Mouse (Mus musculus): ENCODE data around the gene Cyp4f39. TPM values are rescaled to one million over a fixed set of nuclear protein-coding genes. Genes with fewer than 3 reads are reported as not detected.
"Not testable (repeated sequence)": the region's sequence is repeated elsewhere in the genome, so short reads cannot be mapped to it uniquely, and the experiment has no call there.

Gene Cyp4f39
- total RNA-seq, 4 experiments from 2014 or later = not detected

DNA sequence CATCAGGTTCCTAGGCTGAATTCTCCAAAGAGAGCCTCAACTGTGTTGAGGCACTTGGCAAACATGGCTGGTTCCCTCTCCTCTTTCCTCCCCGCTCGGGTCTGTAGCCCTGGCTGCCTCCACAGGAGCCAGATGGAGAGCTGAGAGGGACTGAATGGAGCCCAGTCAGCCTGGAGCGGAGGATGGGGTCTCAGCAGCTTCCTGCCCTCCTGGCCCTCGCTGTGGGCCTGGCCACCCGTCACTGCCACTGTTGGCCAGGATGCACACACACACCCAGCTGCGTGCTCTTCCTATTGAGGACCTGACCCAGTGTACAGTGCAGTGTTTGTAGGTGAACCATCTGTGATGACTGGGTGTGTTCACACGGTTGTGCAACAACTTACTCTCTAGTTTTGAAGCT is 19.7 kb downstream of the Cyp4f39 start:
- DNase-seq (ENCODE audit: low spot score in 2 of 2) = no peak

DNA sequence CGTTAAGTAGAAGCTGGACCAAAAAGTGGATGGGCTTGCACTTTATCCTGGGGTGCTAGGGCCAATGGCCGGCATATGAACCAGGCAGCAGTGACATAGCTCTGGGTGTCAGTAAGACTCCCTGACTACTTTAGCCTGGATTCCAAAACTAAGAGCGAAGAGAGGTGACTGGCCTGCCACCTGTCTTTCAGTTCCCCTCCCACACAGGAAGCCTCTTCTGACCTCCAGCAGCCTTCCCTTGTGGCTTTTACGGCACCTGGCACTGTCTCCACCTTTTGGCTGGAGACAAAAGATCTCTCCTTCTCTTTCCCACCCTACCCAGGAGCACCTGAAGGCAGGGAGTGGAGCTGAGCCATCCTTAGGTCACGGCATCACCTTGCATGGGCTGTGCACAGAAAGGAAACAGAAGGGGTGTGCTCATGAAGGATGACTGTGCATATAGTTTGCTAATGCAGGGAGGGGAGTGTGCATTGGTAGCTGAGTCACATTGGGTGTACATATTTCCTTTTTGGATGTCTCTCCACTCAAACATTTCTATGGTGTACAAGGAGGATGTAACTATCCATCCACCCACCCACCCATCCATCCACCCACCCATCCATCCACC is 22.5 kb downstream of the Cyp4f39 start:
- DNase-seq (ENCODE audit: low spot score in 2 of 2) = no peak

DNA sequence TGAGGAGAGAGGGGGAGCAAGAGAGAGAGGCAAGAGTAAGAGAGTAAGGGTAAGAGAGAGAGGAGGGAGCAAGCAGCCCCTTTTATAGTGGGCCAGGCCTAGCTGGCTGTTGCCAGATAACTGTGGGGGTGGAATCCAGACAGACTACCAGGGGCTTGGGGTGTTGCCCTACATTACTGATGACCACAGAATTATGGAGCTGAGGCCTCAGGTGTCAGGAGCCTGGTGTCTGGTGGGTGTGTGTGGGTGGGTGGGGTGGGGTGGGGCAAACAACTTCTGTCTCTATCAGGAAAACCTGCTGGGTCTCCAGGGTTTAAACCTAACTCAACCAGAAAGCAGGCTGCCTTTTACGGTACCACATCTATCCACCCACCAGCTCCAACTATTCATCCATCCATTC is 24.7 kb downstream of the Cyp4f39 start:
- no peak for DNase-seq (ENCODE audit: low spot score in 2 of 2)

DNA sequence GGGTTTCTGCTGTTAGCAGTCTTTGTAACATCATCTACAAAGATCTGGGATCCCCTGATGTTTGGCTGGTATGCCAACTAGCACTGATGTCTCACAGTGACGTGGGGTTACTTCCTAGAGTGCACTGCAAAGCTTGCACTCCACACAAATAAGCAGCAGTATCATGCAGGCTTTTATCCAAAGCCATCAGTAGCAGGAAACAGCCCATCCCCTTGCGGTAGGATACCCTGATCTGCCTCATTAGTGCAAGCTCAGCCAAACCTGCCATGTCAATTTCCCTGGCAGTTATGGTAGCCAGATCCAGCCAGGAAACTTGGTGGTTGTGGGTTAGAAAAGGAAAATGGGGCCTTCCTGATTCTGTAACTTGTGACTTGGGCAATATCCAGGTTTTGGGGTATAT is 26.2 kb downstream of the Cyp4f39 start:
- no peak for DNase-seq (ENCODE audit: low spot score in 2 of 2)

DNA sequence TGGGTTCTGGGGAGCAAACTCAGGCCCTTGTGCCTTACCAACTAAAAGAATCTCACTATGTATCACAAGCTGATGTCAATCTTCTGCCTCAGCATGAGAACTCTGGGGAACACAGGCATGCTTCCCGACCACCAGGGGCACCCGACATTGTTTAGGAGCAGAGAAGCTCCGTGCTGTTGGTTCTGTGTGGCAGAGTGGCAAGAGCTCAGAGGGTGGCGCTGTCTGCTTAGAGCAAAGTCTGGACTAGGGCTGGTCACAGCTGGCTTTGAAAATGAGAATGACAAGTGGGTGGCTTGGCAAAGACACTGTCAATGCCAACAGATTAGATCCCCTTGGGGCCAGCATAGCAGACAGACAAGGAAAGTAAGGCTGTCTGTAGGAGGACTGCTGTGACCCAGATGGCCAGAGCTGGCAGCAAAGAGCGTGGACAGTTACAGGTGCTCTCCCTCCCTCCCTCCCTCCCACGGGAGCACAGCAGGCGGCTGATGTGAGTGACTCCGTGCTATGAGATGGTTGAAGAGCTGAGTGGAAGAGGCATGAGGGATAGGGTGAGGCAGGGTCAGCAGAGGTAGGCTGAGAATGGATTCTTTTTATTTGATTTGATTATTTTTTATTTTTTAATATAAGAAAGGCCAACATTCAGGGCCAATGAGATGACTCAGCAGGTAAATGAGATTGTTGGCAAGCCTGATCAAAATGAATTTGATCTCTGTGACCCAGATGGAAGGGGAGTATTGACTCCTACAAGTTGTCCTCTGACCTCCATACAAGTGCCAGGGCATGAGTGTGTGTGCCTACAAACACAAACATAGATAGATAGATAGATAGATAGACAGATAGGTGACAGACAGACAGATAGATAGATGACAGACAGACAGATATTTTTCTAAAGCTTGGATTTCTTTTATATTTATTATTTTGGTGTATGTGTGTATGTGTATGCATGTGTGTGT is 27.3 kb downstream of the Cyp4f39 start:
- no peak for DNase-seq (ENCODE audit: low spot score in 2 of 2)

DNA sequence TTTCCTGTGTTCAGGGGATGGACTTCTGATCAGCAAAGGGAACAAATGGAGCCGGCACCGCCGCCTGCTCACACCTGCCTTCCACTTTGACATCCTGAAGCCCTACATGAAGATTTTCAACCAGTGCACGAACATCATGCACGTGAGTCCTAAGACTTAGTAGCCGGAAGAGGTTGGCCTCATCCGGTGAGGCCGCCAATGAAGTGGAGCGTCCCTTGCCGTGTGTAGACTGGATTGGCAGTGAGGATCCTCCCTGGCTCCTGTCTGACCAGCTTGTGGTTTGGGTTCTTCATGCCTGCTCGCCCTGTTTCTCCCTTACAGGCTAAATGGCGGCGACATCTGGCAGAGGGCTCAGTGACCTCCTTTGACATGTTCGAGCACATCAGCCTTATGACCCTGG is 29.2 kb downstream of the Cyp4f39 start:
- DNase-seq (ENCODE audit: low spot score in 2 of 2) = no peak

DNA sequence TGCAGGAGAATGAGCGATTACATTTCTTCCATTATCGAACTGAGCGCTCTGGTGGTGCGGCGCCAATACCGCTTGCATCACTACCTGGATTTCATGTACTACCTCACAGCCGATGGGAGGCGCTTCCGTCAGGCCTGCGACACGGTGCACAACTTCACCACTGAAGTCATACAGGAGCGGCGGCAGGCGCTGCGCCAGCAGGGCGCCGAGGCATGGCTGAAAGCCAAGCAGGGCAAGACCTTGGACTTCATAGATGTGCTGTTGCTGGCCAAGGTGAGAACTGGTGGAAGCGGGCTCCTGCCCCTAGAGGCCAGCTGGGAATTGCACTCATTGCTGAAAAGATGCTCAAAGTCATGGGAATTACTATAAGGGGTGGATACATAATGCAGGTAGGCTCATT is 30.7 kb downstream of the Cyp4f39 start:
- peak; percentile 18 to 24 for DNase-seq (ENCODE audit: low spot score in 2 of 2)

DNA sequence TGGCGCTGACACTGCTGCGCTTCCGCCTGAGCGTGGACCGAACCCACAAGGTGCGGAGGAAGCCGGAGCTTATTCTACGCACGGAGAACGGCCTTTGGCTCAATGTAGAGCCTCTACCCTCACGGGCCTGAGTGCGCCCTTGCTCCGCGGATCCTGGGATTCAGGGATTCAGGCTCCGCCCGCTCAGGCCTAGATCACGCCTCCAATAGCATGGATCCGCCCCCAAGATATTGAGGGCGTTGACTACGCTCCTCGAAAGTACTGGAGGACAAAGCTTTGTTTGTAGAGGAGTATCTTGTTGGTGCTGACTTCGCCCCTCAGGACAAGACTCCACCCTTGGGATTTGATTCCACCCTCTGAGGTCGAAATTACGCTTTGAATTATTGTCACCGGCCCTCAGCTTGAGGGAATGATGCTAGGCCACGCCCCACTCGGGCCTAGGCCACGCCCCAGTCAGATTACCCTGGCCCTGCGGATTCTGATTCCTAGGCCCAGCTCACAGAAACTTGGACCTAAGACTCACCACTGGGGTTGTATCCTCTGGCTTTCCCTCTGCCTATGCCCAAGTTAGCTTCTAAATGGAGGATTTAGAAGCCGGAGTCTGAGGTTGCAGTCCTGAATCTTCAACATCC is 39.9 kb downstream of the Cyp4f39 start:
- DNase-seq (ENCODE audit: low spot score in 2 of 2) = no peak

DNA sequence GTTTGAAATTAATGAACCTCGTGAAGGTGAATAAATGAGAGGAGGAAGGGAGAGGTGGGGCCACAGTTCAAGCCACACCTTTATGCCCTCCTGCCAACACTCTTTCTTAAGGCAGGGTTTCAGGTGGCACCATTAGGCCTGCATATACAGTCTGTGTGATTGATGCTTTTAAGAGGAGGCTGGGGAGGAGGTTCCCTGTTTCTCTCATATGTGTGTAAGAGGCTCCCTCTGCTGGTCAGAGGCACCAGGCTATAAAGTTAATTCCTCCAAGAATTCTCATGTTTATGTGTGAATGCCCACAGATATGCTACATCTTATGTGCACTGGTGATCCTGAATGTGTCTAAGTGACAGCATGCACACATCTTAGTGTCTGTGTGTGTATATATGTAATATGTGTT is 42.1 kb downstream of the Cyp4f39 start:
- peak in 1 of 2 experiments; percentile 44 for DNase-seq (ENCODE audit: low spot score in 2 of 2)

DNA sequence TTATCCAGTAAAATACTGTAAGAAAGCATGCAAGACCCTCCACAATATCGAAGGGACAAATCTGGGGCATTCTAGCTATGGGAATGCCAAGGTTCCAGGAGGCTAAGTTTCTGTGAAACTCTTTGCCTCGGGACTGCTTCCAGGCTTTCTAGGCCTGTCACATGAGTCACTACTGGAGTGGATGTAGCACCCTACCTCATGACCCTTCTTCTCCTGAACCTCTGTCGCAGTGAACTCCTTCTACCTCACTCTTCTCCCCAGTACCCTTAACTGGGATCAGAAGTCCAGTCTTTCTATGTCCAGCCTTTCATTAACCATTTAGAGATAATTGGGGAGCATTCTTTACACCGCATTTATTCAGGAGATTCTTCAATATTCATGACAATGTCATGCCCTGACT is 48.0 kb downstream of the Cyp4f39 start:
- not testable (repeated sequence) for DNase-seq (ENCODE audit: low spot score in 2 of 2)

DNA sequence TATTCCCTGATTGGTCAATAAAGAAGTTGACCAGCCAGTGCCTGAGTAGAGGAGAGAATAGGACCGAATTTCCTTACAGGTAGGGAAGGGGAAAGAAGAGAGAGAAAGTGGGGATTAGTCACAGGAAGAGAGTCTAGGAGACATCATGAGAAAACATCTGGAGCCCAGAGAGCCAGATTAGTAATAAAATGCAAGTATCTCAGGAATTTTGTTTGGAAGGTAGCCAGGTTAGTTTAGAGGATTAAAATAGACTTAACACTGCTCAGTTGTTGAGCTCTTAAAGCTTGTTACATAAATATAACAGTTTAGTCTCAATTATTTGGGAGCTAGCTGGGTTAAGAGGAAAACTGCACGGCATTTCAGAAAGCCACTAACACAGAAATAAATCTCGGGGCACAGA is 48.5 kb downstream of the Cyp4f39 start:
- DNase-seq (ENCODE audit: low spot score in 2 of 2) = no peak

DNA sequence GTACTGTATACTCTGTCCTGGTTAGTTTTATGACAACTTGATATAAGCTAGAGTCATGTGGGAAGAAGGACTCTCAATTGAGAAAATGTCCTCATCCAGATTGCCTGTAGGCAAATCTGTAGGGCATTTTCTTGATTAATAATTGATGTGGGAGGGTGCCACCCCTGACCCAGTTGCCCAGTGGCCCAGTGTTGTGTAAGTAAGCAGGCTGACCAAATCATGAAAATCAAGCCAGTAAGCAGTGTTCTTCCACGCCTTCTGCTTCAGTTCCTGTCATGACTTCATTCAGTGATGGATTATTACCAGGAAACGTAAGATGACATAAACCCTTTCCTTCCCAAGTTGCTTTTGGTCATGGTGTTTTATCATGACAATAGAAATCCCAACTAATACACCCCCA is 50.6 kb downstream of the Cyp4f39 start:
- no peak for DNase-seq (ENCODE audit: low spot score in 2 of 2)

DNA sequence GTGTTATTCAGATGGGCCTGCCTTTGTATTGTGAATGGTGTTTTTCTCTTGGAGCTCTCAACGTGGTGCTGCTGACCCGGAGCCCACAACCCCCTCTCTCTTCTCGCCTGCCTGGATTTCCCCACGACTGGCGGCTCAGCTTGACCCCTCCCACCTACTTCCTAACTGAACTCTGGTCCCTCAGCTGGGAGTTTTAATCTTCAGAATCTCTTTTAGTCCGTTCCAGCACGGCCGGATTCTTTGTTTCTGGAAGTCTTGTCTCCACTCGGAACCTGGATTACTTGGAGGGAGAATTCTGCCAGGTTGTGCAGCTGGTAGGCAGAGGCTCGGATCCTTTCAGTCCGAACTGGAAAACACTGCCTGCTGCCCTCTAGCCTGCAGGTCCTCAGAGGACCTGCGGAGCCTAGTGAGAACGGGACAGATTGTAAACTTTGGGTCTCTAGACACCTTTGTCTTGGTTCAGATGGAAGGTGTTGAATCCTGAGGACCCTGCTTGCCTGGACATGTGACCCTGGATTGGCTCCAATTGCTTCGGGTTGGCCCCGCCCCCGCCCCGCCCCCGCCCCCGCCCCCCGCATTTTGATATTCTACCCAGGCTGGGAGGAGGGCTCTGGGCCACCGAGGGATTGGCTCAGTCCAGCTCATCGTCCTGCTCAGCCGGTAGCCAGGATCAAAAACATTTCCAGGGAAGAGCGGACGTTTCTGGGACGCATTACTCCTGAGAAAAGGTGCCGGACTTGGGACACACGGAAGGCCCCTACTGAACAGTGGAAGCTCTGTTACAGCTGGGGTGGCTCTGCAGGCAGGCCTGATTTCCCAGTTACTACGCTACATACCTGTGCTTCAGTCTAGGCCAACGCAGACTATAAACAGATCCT is 53.6 kb downstream of the Cyp4f39 start, which contains the start of gene Cyp4f17:
Gene Cyp4f17 (plus strand): TSS at position 200 of the 878 bp plus-strand sequence.
- no peak for DNase-seq (ENCODE audit: low spot score in 2 of 2)

DNA sequence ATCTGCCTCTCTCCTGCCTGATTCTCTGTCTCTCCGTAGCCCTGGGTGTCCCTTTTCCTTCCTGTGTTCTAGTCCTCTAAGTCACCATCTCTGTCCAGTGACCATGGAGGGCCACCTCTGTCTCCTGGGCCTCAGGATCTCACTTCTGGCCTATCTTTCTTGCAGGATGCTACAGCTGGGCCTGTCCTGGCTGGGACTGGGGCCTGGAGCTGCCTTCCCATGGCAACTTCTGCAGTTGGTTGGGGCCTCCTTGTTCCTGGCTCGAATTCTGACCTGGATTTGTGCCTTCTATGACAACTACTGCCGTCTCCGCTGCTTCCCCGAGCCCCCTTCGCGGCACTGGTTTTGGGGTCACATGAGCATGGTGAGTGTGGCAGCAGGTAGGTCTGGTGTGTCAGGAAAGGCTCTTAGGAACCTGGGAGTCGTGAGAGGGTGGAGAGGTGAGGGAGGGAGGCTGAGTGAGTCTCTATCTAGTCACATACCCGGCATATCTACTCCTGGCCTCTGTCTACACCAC is 54.3 kb downstream of the Cyp4f39 start:
- no peak for DNase-seq (ENCODE audit: low spot score in 2 of 2)

DNA sequence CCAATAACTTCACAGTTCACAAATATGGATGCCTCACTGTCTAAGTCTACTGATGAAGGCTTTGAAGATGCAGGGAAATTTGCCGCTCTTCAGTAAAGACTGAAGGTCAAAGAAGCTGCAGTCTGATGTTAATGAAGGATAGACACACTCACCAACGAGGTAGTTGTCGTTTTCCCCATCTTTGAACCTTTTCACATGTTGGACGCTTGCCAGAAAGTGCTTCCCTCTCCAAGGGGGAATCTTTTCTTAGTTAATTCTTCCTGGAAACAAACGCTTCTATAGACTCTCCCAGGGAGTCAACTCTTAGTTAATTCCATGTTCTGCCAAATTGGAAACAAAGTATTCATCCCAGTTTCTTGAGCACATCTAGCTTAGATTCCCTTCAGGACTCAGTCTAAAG is 63.6 kb downstream of the Cyp4f39 start:
- no peak for DNase-seq (ENCODE audit: low spot score in 2 of 2)

DNA sequence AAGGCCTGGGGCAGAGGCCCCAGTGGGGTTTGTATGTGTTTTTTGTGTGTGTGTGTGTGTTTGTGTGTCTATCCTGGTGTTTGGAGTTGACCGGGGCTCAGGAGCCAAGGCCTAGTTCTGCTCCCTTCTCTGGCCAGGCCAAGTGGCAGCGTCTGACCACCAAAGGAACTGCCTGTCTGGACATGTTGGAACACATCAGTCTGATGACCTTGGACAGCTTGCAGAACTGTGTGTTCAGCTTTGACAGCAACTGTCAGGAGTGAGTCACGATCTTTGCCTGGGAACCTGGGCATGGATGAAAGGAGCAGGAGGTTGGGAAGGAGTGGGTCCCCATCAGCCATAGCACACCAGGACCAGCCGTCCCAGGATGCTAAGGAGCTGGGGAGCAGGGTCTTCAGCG is 69.5 kb downstream of the Cyp4f39 start:
- DNase-seq (ENCODE audit: low spot score in 2 of 2) = no peak

DNA sequence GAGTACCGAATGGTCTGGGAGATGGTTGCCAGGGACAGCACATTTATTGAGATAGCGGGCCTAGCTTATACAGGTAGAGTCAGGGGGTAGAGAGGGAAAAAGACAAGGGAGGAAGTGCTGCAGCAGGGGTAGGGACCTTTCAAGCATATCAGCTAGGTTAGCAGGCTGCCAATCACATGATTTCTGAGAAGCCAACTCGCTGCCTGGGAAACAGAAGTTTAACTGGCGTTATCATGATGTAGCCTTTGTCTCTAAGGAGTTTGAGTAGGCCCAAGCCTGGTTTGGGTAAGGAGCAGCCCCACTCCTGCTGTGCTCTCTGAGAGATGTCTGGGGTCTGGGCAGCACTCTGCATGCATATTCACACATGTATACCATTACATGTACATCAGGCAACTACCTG is 69.9 kb downstream of the Cyp4f39 start:
- DNase-seq (ENCODE audit: low spot score in 2 of 2) = no peak

DNA sequence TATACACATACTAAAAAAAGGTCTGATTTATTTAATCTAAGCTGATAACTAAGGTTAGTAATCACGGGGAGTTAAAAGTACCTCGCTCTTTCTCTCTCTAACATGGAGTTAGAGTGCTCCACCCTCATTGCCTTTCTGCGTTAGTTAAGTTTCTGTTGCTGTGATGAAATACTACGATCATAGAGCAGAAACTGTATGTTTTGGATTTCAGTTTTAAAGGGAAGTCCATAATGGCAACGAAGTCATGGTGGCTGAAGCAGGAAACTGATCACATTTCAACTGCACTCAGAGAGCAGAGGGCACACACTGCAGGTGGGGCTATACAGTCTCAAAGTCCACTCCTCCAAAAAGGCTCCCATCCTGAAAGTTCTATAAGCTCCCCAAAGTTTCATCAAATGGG is 70.3 kb downstream of the Cyp4f39 start:
- DNase-seq (ENCODE audit: low spot score in 2 of 2) = no peak

DNA sequence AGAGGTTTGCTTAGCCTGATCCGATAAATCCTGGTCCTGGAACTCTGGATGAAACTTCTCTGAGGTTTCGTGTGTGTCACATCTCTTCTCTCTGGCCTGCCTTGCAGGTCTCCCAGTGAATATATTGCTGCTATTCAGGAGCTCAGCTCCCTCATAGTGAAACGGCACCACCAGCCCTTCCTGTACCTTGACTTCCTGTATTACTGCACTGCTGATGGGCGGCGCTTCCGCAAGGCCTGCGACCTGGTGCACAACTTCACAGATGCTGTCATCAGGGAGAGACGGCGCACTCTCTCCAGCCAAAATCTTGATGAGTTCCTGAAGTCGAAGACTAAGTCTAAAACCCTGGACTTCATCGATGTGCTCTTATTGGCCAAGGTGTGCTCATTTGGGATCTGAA is 71.4 kb downstream of the Cyp4f39 start:
- no peak for DNase-seq (ENCODE audit: low spot score in 2 of 2)

DNA sequence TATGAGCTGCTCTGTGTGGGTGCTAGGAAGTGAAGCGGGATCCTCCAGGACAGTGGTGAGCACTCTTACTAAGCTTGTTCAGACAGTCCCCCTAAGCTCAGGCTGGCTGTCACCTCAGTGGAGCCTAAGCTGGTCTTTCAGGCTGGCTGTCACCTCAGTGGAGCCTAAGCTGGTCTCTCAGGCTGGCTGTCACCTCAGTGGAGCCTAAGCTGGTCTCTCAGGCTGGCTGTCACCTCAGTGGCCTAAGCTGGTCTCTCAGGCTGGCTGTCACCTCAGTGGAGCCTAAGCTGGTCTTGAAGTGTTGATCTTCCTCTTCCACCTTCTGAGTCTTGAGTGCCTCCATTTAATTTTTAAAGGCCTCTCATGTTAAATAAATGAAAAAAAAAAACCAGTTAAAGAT is 73.8 kb downstream of the Cyp4f39 start:
- DNase-seq (ENCODE audit: low spot score in 2 of 2) = not testable (repeated sequence)

DNA sequence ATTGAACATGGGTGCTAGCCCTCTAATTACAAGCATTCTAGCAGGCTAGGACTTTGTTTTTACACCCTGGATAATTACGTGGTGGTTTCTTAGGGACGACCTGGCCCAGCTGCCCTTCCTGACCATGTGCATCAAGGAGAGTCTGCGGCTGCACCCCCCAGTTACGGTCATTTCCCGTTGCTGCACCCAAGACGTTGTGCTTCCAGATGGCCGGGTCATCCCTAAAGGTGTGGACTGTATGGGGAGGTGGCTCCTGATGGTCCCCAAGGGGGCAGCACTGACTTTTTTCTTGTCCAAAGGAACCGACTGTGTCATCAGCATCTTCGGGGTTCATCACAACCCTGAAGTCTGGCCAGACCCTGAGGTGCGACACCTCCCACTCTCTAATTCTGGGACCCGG is 75.2 kb downstream of the Cyp4f39 start:
- DNase-seq (ENCODE audit: low spot score in 2 of 2) = no peak

All from left cerebral cortex, adult 8-10 months (tissue).